Mouse (Mus musculus) lung, postnatal 25 days (tissue): Measurements from ENCODE around the gene Rassf3.
A peak's percentile ranks its signal among the peaks of the same experiment; 100 is the strongest.

Experiments used
- DNase-seq: peaks from one replicate; pipeline ENCODE4 v3.0.0; 2022; ENCODE audit warnings: low spot score

Rassf3 gene

DNA sequence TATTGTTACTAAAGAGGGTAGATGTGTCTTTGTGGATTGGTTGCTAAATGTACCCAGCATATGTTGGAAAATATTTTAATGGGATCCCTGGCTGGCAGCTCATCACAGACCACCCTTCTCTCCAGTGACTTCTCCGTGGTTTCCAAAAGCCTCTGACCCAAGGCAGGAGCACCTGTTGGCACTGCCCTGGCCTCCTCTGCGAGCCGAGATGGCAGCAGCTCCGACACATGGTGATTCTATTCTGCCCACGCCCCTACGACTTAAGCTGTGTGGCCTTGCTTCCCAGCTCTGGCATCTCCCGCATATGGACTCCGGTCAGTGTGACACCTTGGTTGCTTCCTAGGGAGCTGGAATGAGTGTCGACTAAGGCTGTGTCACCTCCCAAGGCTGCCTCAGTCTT lies 73.0 kb downstream of the Rassf3 start:
- no peak for DNase-seq

DNA sequence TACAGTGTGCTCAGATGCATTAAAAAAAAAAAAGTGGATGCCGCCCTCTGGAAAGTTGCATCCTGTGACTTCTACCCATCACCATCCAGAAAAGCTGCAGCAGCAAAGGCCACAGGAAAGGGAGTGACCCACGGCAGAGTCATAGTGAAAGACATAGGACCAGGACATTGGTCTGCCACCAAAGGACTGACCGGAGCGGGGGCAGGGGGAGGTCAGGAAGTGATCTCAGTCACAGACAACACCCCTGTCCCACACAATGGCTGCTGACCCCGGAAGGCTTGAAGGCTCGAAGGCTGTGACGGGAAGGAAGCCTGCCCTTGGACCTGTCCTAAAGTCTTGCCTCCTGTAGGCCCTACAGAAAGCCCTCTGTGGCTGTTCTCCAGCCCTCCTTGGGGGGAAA lies 75.1 kb downstream of the Rassf3 start:
- no peak for DNase-seq

DNA sequence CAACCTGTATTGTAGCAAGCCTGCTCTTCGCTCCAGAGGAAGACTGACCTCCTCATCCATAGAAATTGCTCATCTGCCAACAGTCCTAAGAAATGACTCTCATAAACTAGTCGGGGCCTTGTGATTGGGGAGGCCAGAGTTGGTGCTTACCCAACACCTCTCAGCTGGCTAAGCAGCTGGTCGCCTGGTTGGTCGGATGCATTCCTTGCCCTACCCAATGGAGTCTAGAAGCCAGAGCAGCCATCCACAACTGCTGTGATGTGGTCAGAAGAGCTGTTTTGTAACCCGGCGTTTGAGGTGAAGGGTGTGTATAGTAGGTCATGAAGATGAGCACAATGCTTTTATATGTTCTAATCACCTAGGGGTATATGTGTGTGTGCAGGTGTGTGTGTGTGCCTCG lies 77.5 kb downstream of the Rassf3 start:
- DNase-seq: no peak

- DNase-seq: no peak
Measured at GRCm38 (mm10) chr10:121395542-121396176, 80.5 kb downstream of the Rassf3 start.

GRCm38 (mm10) chr10:121394789-121395325 lies 81.3 kb downstream of the Rassf3 start:
- DNase-seq: no peak

- no peak for DNase-seq
Measured at GRCm38 (mm10) chr10:121394270-121394669, 81.9 kb downstream of the Rassf3 start.

DNA sequence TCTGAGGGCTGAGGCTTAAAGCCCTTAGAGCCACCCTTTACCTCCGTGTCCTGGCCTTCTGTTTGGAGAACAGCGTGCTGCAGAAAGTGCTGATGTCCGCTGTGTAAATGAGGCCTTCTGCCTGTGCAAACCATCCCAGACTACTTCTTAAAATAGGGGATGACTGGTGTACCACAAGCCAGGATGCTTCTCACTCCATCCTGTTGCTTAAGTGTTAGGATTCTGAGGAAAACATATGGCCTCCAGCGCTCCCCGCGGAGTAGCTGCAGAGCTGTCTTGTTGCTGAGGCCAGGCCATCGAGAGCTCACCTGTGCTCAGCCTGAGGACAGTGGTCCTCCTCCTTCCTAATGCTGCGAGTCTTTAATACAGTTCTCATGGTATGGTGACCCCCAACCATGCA lies 84.2 kb downstream of the Rassf3 start:
- DNase-seq: no peak

DNA sequence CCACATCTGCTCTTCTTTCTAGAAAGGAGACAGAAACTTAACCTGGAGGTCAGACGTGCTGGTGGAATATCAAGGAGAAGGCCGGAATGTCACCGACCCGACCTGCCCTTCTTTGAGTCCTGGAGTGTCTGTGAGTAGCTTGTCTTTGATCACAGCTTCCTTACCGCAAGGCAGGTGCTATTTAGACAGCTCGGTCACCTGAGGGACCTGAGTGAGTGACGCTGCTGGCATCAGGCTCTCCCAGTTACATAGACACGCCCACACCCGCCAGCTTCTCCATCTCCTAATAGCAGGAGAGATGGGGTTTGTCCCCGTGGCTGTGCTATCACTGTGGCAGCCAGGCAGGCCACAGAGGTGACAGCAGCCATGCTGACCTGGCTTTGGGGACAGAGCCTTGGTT lies 85.5 kb downstream of the Rassf3 start:
- DNase-seq: no peak

DNA sequence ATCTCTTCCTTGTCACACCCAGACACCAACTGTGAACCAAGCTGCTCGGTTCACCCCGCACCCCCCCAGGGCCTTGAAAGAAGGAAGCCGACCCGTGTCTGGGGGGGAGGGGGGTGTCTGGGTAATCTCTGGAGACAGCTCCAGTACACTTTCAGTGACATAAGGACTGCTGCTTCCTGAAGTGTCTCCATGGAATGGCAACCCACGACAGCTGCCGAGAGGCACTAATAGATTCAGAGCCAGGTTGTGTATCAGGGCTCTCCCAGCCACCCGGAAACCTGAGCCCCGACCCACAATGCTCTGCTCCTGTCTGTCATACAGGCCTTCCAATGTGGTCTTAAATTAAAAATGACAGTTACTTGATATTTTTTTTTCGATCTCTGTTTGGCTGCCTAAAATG lies 89.8 kb downstream of the Rassf3 start:
- DNase-seq: no peak

- DNase-seq: no peak
Measured at GRCm38 (mm10) chr10:121385695-121386094, 90.5 kb downstream of the Rassf3 start.

DNA sequence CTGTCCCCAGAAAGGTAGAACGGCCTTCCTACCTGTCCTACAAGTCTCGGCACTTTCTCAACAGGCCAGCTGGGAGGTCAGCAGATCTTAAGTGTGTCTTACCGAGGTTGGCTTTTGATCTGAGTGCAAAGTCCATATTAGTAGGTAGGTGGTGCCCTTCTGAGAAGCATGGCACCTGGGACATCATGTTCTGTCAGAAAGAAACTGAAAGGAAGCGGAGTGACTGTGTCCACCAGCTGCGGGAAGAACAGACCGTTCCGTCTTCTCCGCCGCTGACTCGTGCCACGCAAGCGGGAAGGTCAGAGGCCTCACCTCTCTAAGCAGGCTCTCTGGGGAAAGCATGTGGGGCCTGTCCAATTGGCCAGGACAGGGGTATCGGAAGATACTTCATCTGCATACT lies 91.4 kb downstream of the Rassf3 start:
- peak; percentile 53 for DNase-seq

- no peak for DNase-seq
Measured at GRCm38 (mm10) chr10:121381280-121381679, 94.9 kb downstream of the Rassf3 start.

DNA sequence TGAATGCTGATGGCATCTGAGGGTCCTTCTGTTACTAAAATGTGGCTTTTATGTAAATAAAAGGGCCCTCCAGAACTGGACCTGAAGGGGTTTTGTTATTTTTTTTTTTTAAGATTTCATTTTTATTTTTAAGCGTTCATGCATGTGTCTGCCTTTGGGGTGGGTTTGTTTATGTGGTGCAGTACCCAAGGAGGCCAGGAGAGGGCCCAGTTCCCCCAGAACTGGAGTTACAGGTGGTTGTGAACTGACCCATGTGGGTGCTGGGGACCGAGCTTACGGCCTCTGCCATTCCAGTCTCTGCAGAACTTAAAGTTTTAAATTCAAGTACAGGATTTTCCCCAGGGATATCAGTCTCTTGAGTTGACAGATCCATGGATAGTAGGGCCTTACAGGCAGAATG lies 96.8 kb downstream of the Rassf3 start:
- DNase-seq: no peak

- DNase-seq: no peak
Measured at GRCm38 (mm10) chr10:121376530-121377271, 99.4 kb downstream of the Rassf3 start.

- no peak for DNase-seq
Measured at GRCm38 (mm10) chr10:121375649-121376493, 100.3 kb downstream of the Rassf3 start.

DNA sequence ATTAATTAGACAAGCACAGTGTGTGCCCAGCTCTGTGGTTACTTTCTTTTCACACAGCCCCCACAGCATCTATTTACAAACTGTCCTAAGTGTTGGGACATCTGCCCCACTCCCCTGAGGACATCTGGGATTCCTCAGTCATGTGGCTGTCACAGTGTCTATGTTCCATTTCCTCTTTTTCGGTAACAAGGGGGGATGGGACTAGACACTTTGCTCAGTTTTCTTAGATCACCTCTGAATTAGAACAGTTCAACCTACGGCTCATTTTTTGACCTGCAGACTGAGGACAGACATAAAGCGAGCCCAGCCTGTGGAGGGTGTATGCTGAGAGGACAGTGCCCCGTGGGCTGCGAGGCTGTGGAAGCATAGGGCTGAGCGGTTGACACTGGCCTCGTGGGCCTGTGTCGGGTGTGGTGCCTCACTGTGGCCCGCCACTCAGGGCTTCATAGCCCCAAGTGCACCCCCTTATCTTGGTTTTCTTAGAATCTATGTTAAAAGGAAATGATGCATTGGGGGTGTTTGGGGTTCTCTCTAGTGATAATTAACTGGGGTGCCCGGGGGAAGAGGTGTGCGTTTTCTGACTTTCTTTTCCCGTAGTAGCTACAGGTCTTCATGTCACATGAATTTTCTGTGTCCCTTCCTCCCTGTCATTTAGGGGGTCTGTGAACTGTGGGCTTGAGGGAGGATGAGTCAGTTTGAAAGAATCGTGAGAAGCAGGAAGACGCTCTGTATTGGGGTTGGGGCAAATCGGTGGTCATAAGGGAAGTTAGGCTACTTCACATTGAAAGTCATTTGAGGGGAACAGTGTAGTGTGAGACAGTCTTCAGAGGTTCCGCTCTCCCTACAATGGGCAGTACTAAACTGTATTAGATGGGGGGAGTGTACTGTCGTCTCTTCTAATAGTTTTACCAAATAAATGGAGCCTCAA lies 101.2 kb downstream of the Rassf3 start:
- DNase-seq: peak; percentile 63

- DNase-seq: no peak
Measured at GRCm38 (mm10) chr10:121374013-121374412, 102.1 kb downstream of the Rassf3 start.

DNA sequence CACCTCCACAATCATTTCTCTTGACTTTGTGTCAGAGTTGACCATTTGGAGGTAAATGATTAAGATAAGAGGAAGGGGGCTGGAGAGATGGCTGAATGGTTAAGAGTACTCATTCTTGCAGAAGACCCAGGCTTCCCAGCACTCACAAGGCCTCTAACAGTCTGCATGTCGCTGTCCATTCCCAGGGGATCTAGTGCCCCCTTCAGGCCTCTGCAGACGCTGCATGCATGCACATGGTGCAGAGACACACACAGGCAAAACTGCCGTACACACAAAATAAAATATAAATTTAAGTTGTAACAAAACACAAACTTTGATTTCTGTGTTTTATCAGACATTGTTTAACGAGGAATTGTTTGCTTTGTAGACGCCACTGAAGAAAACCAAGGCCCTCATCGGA lies 105.4 kb downstream of the Rassf3 start:
- DNase-seq: no peak

DNA sequence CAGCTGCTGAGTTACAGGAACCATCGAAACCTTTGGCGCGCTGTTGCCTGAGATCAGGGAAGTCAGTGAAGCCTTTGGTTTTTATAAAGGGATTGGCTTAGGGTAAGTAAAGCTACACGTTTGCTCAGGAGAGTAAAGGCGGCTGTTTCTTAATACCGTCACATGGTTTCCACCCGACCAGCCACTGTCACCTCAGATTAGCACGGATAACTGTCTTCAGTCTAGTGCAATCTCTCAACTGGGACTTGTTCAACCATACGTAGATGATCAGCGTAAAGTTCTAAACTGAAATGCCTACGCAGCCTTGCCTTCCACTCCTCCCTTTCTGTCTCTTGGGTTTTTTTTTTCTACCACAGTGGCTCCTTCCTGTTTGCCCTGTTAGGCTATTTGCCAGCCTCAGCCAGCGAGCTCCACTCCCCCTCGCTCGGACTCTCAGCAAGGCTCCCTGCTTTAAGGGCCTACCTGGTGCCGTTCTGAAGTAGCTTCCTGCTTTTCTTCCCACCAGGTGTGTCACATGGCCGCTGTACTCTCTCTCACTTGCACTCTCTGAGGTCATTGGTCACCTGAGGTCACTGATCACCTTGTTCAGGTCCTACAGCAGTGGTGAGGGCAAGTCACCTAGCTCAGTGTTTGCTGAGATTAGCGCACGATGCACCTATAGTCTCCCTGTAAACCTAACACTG lies 107.2 kb downstream of the Rassf3 start:
- peak; percentile 58 for DNase-seq

GRCm38 (mm10) chr10:121367780-121368179 lies 108.4 kb downstream of the Rassf3 start:
- DNase-seq: no peak

- no peak for DNase-seq
Measured at GRCm38 (mm10) chr10:121367271-121367670, 108.9 kb downstream of the Rassf3 start.
